Comparison of ENCODE assay signal across 12 mouse cellular contexts in the genomic region with DNA sequence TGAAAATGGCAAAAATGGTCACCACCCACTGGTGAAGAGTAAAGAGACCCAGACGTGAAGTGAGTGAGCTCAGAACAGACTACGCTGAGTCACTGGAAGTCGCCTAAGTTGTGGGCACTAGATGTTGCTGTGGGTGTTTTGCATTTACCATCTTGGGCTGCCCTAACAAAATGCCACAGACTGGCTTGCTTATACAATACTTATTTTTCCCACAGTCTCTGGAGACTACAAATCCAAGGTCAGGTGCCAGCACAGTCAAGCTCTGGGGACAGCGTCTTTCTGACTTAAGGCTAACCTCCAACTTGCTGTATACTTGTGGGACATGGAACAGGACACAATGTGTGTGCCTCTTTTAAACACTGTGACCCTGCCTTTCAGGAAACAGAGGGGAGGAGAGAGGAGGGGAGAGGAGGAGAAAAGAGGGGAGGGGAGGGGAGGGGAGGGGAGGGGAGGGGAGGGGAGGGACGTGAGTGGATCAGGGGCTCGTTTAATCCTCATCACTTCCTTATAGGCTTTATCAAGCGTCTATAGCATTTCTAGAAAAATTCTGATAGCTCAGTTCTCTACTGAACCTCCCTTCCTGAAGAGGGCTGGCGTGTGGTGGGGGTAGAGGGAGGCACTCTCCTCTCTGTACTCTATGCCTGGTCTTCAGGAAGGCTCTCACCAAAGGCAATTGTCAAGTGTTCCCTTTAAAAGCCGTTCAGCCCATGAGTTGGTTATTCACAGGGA. TPM values are rescaled to one million over a fixed set of nuclear protein-coding genes. Genes with fewer than 3 reads are reported as not detected.
DNase-seq lines count a peak whose midpoint lies in the region; ATAC-seq and TF ChIP-seq lines count a peak whose summit lies in the region.
"Had no signal": no experiment of that assay in that cellular context is flagged by ENCODE, and none has a peak within 500 bp of the region (broad histone marks: within the 10 kb centered on the region; RNA-seq: fewer than 3 reads in every experiment).

No protein-coding gene starts in this region.

- TF ChIP-seq EP300 in lung, postnatal 0 days (IDR thresholded peaks at IDR 0.05) = no peak
- TF ChIP-seq EP300 in MEL (IDR thresholded peaks at IDR 0.05; ENCODE audit: low read depth in 1 of 2, low read length in 2 of 2) = peak in 1 of 2 experiments; percentile 36; a peak in 1 of 4 replicates

- no peak for TF ChIP-seq POLR2A in lung, adult 2 months (IDR thresholded peaks at IDR 0.05; ENCODE audit: borderline replicate concordance, extremely low read depth, low read depth, low read length)
- TF ChIP-seq POLR2A in MEL (IDR thresholded peaks at IDR 0.05; ENCODE audit: control insufficient read depth in 1 of 2, insufficient read depth in 1 of 2, low read depth in 1 of 2, low read length in 2 of 2, poor library complexity in 1 of 2) = peak in 1 of 2 experiments; percentile 65; a peak in 2 of 4 replicates

- ATAC-seq in lung, postnatal 0 days = peak; percentile 20; the same call in 1 of the 2 replicates
- ATAC-seq in granulocyte monocyte progenitor cell, adult 5-6 weeks (replicated peaks; ENCODE audit: poor library complexity, severe bottlenecking) = peak; percentile 27; the same call in 1 of the 2 replicates

- H3K27me3 ChIP-seq in lung, postnatal 0 days (replicated peaks; ENCODE audit: insufficient read depth, low read length) = no peaks in the 10 kb centered on the region
- H3K27me3 ChIP-seq in MEL (ENCODE audit: control insufficient read depth in 1 of 2, insufficient read depth in 2 of 2, low read length in 2 of 2) = no peaks in the 10 kb centered on the region
- H3K27me3 ChIP-seq: neural tube, embryonic 13.5 days; stomach, embryonic 15.5 days had no signal

- TF ChIP-seq RAD21 in MEL (IDR thresholded peaks at IDR 0.05; ENCODE audit: low read depth, low read length) = no peak

- peak overlapping the region; percentile 51 for H3K27ac ChIP-seq in lung, postnatal 0 days (ENCODE audit: low read length)
- H3K27ac ChIP-seq in MEL (ENCODE audit: control insufficient read depth, low read depth, low read length) = peak overlapping the region; percentile 87
- H3K27ac ChIP-seq: neural tube, embryonic 13.5 days had no signal

- no peak overlapping the region for H3K4me3 ChIP-seq in lung, postnatal 0 days (ENCODE audit: low read depth, low read length)
- no peak overlapping the region for H3K4me3 ChIP-seq in lung, adult 2 months (replicated peaks; ENCODE audit: extremely low read depth, low read depth, low read length)
- peak overlapping the region; percentile 36 to 57 for H3K4me3 ChIP-seq in MEL (ENCODE audit: control insufficient read depth in 1 of 2, insufficient read depth in 1 of 2, low read depth in 2 of 2, low read length in 2 of 2)
- H3K4me3 ChIP-seq: neural tube, embryonic 13.5 days; stomach, embryonic 15.5 days had no signal

- TF ChIP-seq CTCF in lung, postnatal 0 days (IDR thresholded peaks at IDR 0.05) = no peak
- no peak for TF ChIP-seq CTCF in lung, adult 2 months (IDR thresholded peaks at IDR 0.05; ENCODE audit: insufficient read depth, low read length)
- no peak; a peak in 1 of 6 replicates for TF ChIP-seq CTCF in MEL (IDR thresholded peaks at IDR 0.05 in 2 of 3, conservative IDR thresholded peaks at IDR 0.05 in 1 of 3; ENCODE audit: control insufficient read depth in 1 of 3, insufficient read depth in 1 of 3, low read depth in 2 of 3, low read length in 3 of 3, poor library complexity in 1 of 3, severe bottlenecking in 1 of 3)

- no peak for DNase-seq in lung, postnatal 0 days (ENCODE audit: low spot score)
- no peak for DNase-seq in lung, adult 2 months
- DNase-seq in MEL (ENCODE audit: low read depth, low spot score) = peak; percentile 83
- DNase-seq in right cerebral cortex, postnatal 36 days (ENCODE audit: low spot score in 2 of 2) = peak; percentile 42 to 67
- no peak for DNase-seq in spleen, adult 18-20 months
- DNase-seq in thymus, postnatal 4 days = no peak
- DNase-seq: cerebellum, postnatal 25 days; kidney, postnatal 4 days; midbrain, embryonic 14.5 days had no signal

- no peaks in the 10 kb centered on the region for H3K79me2 ChIP-seq in MEL (ENCODE audit: control insufficient read depth, insufficient read depth, low read length, poor library complexity)

- no peak overlapping the region for H3K9ac ChIP-seq in lung, postnatal 0 days (replicated peaks; ENCODE audit: low read depth)
- peak overlapping the region; percentile 62 for H3K9ac ChIP-seq in MEL (ENCODE audit: control insufficient read depth, low read depth, low read length, poor library complexity, severe bottlenecking)
- H3K9ac ChIP-seq: neural tube, embryonic 13.5 days; stomach, embryonic 15.5 days had no signal

- no peaks in the 10 kb centered on the region for H3K36me3 ChIP-seq in lung, postnatal 0 days (ENCODE audit: insufficient read depth, low read length)
- peaks cover 0 to 53% of the 10 kb centered on the region in 2 experiments; a peak in 2 of 4 replicates for H3K36me3 ChIP-seq in MEL (ENCODE audit: control insufficient read depth in 1 of 2, insufficient read depth in 2 of 2, low read length in 2 of 2)
- H3K36me3 ChIP-seq: neural tube, embryonic 13.5 days; stomach, embryonic 15.5 days had no signal

- H3K4me1 ChIP-seq in lung, postnatal 0 days (ENCODE audit: insufficient read depth, low read depth, low read length) = peaks cover 25% of the 10 kb centered on the region
- peaks cover 3% of the 10 kb centered on the region; the same call in 1 of the 2 replicates for H3K4me1 ChIP-seq in lung, adult 2 months (ENCODE audit: control insufficient read depth, insufficient read depth, low read length)
- peaks cover 17 to 53% of the 10 kb centered on the region in 2 experiments for H3K4me1 ChIP-seq in MEL (ENCODE audit: control insufficient read depth in 1 of 2, insufficient read depth in 2 of 2, low read length in 2 of 2)

- H3K4me2 ChIP-seq in lung, postnatal 0 days (replicated peaks; ENCODE audit: low read depth, low read length) = peak overlapping the region; percentile 32
- H3K4me2 ChIP-seq: neural tube, embryonic 13.5 days; stomach, embryonic 15.5 days had no signal

- no peaks in the 10 kb centered on the region for H3K9me3 ChIP-seq in lung, postnatal 0 days (ENCODE audit: low read length)
- H3K9me3 ChIP-seq in MEL (replicated peaks; ENCODE audit: insufficient read depth, low read length) = no peaks in the 10 kb centered on the region
- H3K9me3 ChIP-seq: neural tube, embryonic 13.5 days; stomach, embryonic 15.5 days had no signal

- 36% methylated on average over 9 of the region's 9 CpGs for WGBS in lung, postnatal 0 days
- 54% methylated on average over 9 of the region's 9 CpGs for WGBS in lung, adult 2 months

TF ChIP-seq in MEL, 35 proteins besides CTCF, POLR2A, EP300 and RAD21 (continues in another document):
- TF ChIP-seq KAT2A (conservative IDR thresholded peaks at IDR 0.05; ENCODE audit: low read depth, low read length) (no peak), GATA1 (IDR thresholded peaks at IDR 0.05; ENCODE audit: low read depth, low read length) (0 out of 2 replicates have a peak, but pooled peaks have one; percentile 9), MAFK (IDR thresholded peaks at IDR 0.05; ENCODE audit: borderline replicate concordance, low read depth, low read length) (no peak), UBTF (IDR thresholded peaks at IDR 0.05; ENCODE audit: borderline replicate concordance, insufficient read depth, low read depth, low read length) (no peak), MYC (IDR thresholded peaks at IDR 0.05; ENCODE audit: low read depth, low read length) (no peak), POLR2AphosphoS5 (IDR thresholded peaks at IDR 0.05; ENCODE audit: borderline replicate concordance, low read depth, low read length) (no peak), ZKSCAN1 (IDR thresholded peaks at IDR 0.05; ENCODE audit: low read depth, low read length) (no peak), NELFE (IDR thresholded peaks at IDR 0.05; ENCODE audit: low read depth, low read length) (peak; percentile 54), USF1 (IDR thresholded peaks at IDR 0.05; ENCODE audit: low read depth, low read length) (no peak), ETS1 (IDR thresholded peaks at IDR 0.05; ENCODE audit: low read depth, low read length) (peak; percentile 31; the same call in 1 of the 2 replicates), TAL1 (IDR thresholded peaks at IDR 0.05; ENCODE audit: low read length) (no peak), ZC3H11A (IDR thresholded peaks at IDR 0.05; ENCODE audit: low read depth, low read length) (no peak), TCF12 (IDR thresholded peaks at IDR 0.05; ENCODE audit: low read depth, low read length) (peak; percentile 24; the same call in 1 of the 2 replicates), HCFC1 (IDR thresholded peaks at IDR 0.05; ENCODE audit: low read depth, low read length) (peak; percentile 36), BHLHE40 (IDR thresholded peaks at IDR 0.05; ENCODE audit: borderline replicate concordance, low read depth, low read length) (no peak)

RNA-seq across cellular contexts. Expression of gene Lactb, which starts 15.9 kb away (rescaled TPM):
- polyA plus RNA-seq in lung, postnatal 0 days (2015; fragmentation: Nextera tagmentation; extraction: Ambion mirVana) = 13.8 and 15.4 TPM in 2 replicates
- 7.4 and 10.9 TPM in 2 replicates for polyA plus RNA-seq in lung, adult 2 months (2012; rRNA removed)
- total RNA-seq in MEL (2012; rRNA removed) = 27.0 and 28.9 TPM in 2 replicates
- polyA plus RNA-seq in MEL (2012; ENCODE audit: insufficient read depth in 1 of 2, insufficient read length in 2 of 2, low read depth in 1 of 2, low replicate concordance in 2 of 2, missing spikeins in 1 of 2) = 100 to 1,000 TPM in 1 of 2 experiments, 10 to 100 TPM in 1; 36.9 to 108 TPM
- total RNA-seq in granulocyte monocyte progenitor cell, adult 5-6 weeks (2014; fragmentation: Nextera tagmentation) = 22.4 and 29.4 TPM in 2 replicates
- 31.9 and 38.7 TPM in 2 replicates for total RNA-seq in granulocyte monocyte progenitor cell, adult 5-6 weeks (2017)

RNA-seq across cellular contexts. Expression of gene Rps27l, which starts 45.3 kb away (rescaled TPM):
- polyA plus RNA-seq in lung, postnatal 0 days (2015; fragmentation: Nextera tagmentation; extraction: Ambion mirVana) = 572 and 579 TPM in 2 replicates
- polyA plus RNA-seq in lung, adult 2 months (2012; rRNA removed) = 31.1 and 36.3 TPM in 2 replicates
- total RNA-seq in MEL (2012; rRNA removed) = 502 and 524 TPM in 2 replicates
- polyA plus RNA-seq in MEL (2012; ENCODE audit: insufficient read depth in 1 of 2, insufficient read length in 2 of 2, low read depth in 1 of 2, low replicate concordance in 2 of 2, missing spikeins in 1 of 2) = 100 to 1,000 TPM in 1 of 2 experiments, not detected in 1; 469 TPM
- total RNA-seq in granulocyte monocyte progenitor cell, adult 5-6 weeks (2014; fragmentation: Nextera tagmentation) = 960 and 1,103 TPM in 2 replicates
- 140 and 187 TPM in 2 replicates for total RNA-seq in granulocyte monocyte progenitor cell, adult 5-6 weeks (2017)

RNA-seq across cellular contexts. Expression of gene Tpm1, which starts 58.0 kb away (rescaled TPM):
- polyA plus RNA-seq in lung, postnatal 0 days (2015; fragmentation: Nextera tagmentation; extraction: Ambion mirVana) = 695 and 781 TPM in 2 replicates
- polyA plus RNA-seq in lung, adult 2 months (2012; rRNA removed) = 168 and 359 TPM in 2 replicates
- 38.2 and 56.5 TPM in 2 replicates for total RNA-seq in MEL (2012; rRNA removed)
- 100 to 1,000 TPM in 1 of 2 experiments, not detected in 1; 113 TPM for polyA plus RNA-seq in MEL (2012; ENCODE audit: insufficient read depth in 1 of 2, insufficient read length in 2 of 2, low read depth in 1 of 2, low replicate concordance in 2 of 2, missing spikeins in 1 of 2)
- total RNA-seq in granulocyte monocyte progenitor cell, adult 5-6 weeks (2014; fragmentation: Nextera tagmentation) = 25.8 and 42.1 TPM in 2 replicates
- 54.2 and 57.0 TPM in 2 replicates for total RNA-seq in granulocyte monocyte progenitor cell, adult 5-6 weeks (2017)

Comparison
In these comparisons a context has a peak if more than half of its experiments do, and no peak if none do; other contexts are left out.
1. DNase-seq: peak in MEL (single experiment) and right cerebral cortex, postnatal 36 days (2 of 2); none in lung, postnatal 0 days (single experiment), lung, adult 2 months (single experiment), spleen, adult 18-20 months (0 of 2) and thymus, postnatal 4 days (single experiment).
2. H3K4me3 ChIP-seq: peak in MEL (2 of 2); none in lung, postnatal 0 days (single experiment) and lung, adult 2 months (single experiment).